Comparison of ENCODE assay signal across 18 mouse cellular contexts in the genomic region with DNA sequence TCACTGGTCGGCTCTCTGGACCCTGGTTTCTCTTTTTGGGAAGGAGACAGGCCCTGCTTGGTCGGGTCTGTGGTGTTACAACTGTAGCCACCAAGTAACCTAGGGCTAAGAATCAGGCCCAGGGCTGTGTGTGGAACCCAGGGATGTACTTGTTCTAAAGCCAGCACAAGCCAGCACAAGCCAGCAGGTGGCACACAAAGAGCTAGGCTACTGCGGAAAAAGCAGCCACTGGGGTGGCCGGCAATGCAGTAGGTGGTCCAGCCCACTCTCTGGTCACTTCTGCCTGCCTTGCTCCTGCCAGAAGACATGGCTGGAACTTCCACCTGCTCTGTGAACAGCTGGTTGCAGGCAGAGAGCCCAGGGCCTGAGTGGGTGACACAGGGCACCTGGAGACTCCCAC. TPM values are rescaled to one million over a fixed set of nuclear protein-coding genes. Genes with fewer than 3 reads are reported as not detected.
DNase-seq lines count a peak whose midpoint lies in the region; ATAC-seq lines count a peak whose summit lies in the region.
"Had no signal": no experiment of that assay in that cellular context is flagged by ENCODE, and none has a peak within 500 bp of the region (broad histone marks: within the 10 kb centered on the region; RNA-seq: fewer than 3 reads in every experiment).

No protein-coding gene starts in this region.

- WGBS in forebrain, embryonic 10.5 days: 41% methylated on average over 4 of the region's 4 CpGs
- 32% methylated on average over 4 of the region's 4 CpGs for WGBS in forebrain, embryonic 12.5 days
- 51% methylated on average over 4 of the region's 4 CpGs for WGBS in embryonic facial prominence, embryonic 14.5 days

- H3K9me3 ChIP-seq in forebrain, embryonic 10.5 days: no peaks in the 10 kb centered on the region
- no peaks in the 10 kb centered on the region for H3K9me3 ChIP-seq in forebrain, embryonic 12.5 days
- no peaks in the 10 kb centered on the region for H3K9me3 ChIP-seq in embryonic facial prominence, embryonic 14.5 days (ENCODE audit: control insufficient read depth, low read length)
- H3K9me3 ChIP-seq: heart, embryonic 13.5 days had no signal

- H3K27ac ChIP-seq in forebrain, embryonic 10.5 days: 0 out of 2 replicates have a peak overlapping the region, but pooled peaks have one; percentile 40
- no peak overlapping the region for H3K27ac ChIP-seq in forebrain, embryonic 12.5 days
- no peak overlapping the region for H3K27ac ChIP-seq in embryonic facial prominence, embryonic 14.5 days (replicated peaks; ENCODE audit: low read depth, low read length)
- H3K27ac ChIP-seq: heart, embryonic 13.5 days had no signal

- no peak overlapping the region for H3K4me3 ChIP-seq in forebrain, embryonic 10.5 days
- no peak overlapping the region for H3K4me3 ChIP-seq in forebrain, embryonic 12.5 days (replicated peaks)
- H3K4me3 ChIP-seq in embryonic facial prominence, embryonic 14.5 days (ENCODE audit: low read depth, low read length): no peak overlapping the region
- H3K4me3 ChIP-seq: heart, embryonic 13.5 days had no signal

- ATAC-seq in forebrain, embryonic 12.5 days (ENCODE audit: low FRiP score): no peak
- ATAC-seq in embryonic facial prominence, embryonic 14.5 days (ENCODE audit: low read depth): no peak

- H3K4me1 ChIP-seq in forebrain, embryonic 10.5 days: peaks cover 30% of the 10 kb centered on the region
- peaks cover 9% of the 10 kb centered on the region for H3K4me1 ChIP-seq in forebrain, embryonic 12.5 days
- peaks cover 11% of the 10 kb centered on the region for H3K4me1 ChIP-seq in embryonic facial prominence, embryonic 14.5 days (ENCODE audit: control insufficient read depth, insufficient read depth, low read length)

- no peak for DNase-seq in forebrain, embryonic 10.5 days (ENCODE audit: extremely low spot score, low spot score)
- peak; percentile 33 to 34 for DNase-seq in left cerebral cortex, postnatal 14 days (ENCODE audit: low spot score in 2 of 2)
- DNase-seq in left cerebral cortex, adult 8-10 months (ENCODE audit: low spot score in 2 of 2): no peak
- peak; percentile 20 for DNase-seq in NIH3T3 (ENCODE audit: low read depth)
- DNase-seq in embryonic facial prominence, embryonic 14.5 days (ENCODE audit: low spot score): peak; percentile 13
- DNase-seq in ovary, postnatal 36 days (ENCODE audit: low spot score): no peak
- DNase-seq in layer of hippocampus, adult 9-10 months (ENCODE audit: low spot score): no peak
- DNase-seq: adrenal gland, postnatal 36 days; kidney, postnatal 36 days had no signal

- no peaks in the 10 kb centered on the region for H3K36me3 ChIP-seq in forebrain, embryonic 10.5 days (replicated peaks)
- H3K36me3 ChIP-seq in forebrain, embryonic 12.5 days (replicated peaks): no peaks in the 10 kb centered on the region
- H3K36me3 ChIP-seq in embryonic facial prominence, embryonic 14.5 days (ENCODE audit: control insufficient read depth, insufficient read depth, low read length): no peaks in the 10 kb centered on the region
- H3K36me3 ChIP-seq: heart, embryonic 13.5 days had no signal

- no peak overlapping the region for H3K4me2 ChIP-seq in forebrain, embryonic 12.5 days
- no peak overlapping the region for H3K4me2 ChIP-seq in embryonic facial prominence, embryonic 14.5 days (ENCODE audit: low read depth, low read length)
- H3K4me2 ChIP-seq: heart, embryonic 13.5 days had no signal

- peaks cover 45% of the 10 kb centered on the region for H3K27me3 ChIP-seq in forebrain, embryonic 10.5 days (ENCODE audit: poor library complexity, severe bottlenecking)
- peaks cover 27% of the 10 kb centered on the region for H3K27me3 ChIP-seq in forebrain, embryonic 12.5 days
- peaks cover 5% of the 10 kb centered on the region for H3K27me3 ChIP-seq in embryonic facial prominence, embryonic 14.5 days (replicated peaks; ENCODE audit: control insufficient read depth, insufficient read depth, low read length)

- intact Hi-C loops in left cerebral cortex, postnatal 14 days (cut with DNase I): no loop called here

- H3K9ac ChIP-seq in forebrain, embryonic 12.5 days: no peak overlapping the region
- H3K9ac ChIP-seq in embryonic facial prominence, embryonic 14.5 days (ENCODE audit: low read depth, low read length): no peak overlapping the region
- H3K9ac ChIP-seq: heart, embryonic 13.5 days had no signal

RNA-seq across cellular contexts. Expression of a gene that starts 1.6 kb away (rescaled TPM):
- 0.06 and 0.12 TPM in 2 replicates for polyA plus RNA-seq in forebrain, embryonic 10.5 days (2016; fragmentation: Nextera tagmentation; extraction: Ambion mirVana)
- 0.19 and 0.23 TPM in 2 replicates for polyA plus RNA-seq in forebrain, embryonic 12.5 days (2016; fragmentation: Nextera tagmentation; extraction: Ambion mirVana)
- 10 to 100 TPM; 14.2 to 14.5 TPM for total RNA-seq in left cerebral cortex, postnatal 14 days (2021)
- total RNA-seq in left cerebral cortex, adult 8-10 months (2022): 10 to 100 TPM; 16.0 to 20.1 (median 18.2) TPM
- polyA plus RNA-seq in embryonic facial prominence, embryonic 14.5 days (2014; fragmentation: Nextera tagmentation; extraction: Ambion mirVana): 0.47 and 0.54 TPM in 2 replicates
- polyA plus RNA-seq: liver, embryonic 16.5 days had no signal

RNA-seq across cellular contexts. Expression of a gene that starts 5.7 kb away (rescaled TPM):
- not detected in 2 replicates for polyA plus RNA-seq in forebrain, embryonic 10.5 days (2016; fragmentation: Nextera tagmentation; extraction: Ambion mirVana)
- polyA plus RNA-seq in forebrain, embryonic 12.5 days (2016; fragmentation: Nextera tagmentation; extraction: Ambion mirVana): not detected in 2 replicates
- not detected for total RNA-seq in left cerebral cortex, postnatal 14 days (2021)
- under 1 TPM in 3 of 4 experiments, not detected in 1; 0.57 to 0.91 (median 0.63) TPM for total RNA-seq in left cerebral cortex, adult 8-10 months (2022)
- polyA plus RNA-seq in embryonic facial prominence, embryonic 14.5 days (2014; fragmentation: Nextera tagmentation; extraction: Ambion mirVana): 1.00 and 5.9 TPM in 2 replicates
- total RNA-seq: adrenal gland, postnatal 36 days; gastrocnemius, adult 8-10 months; left cerebral cortex, postnatal 36 days; megakaryocyte progenitor cell, adult 5-6 weeks had no signal
- polyA plus RNA-seq: forebrain, embryonic 11.5 days; heart, embryonic 13.5 days; intestine, embryonic 14.5 days; liver, embryonic 16.5 days; spleen, adult 2 months had no signal

Comparison
In these comparisons a context has a peak if more than half of its experiments do, and no peak if none do; other contexts are left out.
1. DNase-seq: peak in left cerebral cortex, postnatal 14 days (2 of 2), NIH3T3 (single experiment) and embryonic facial prominence, embryonic 14.5 days (single experiment); none in forebrain, embryonic 10.5 days (single experiment), left cerebral cortex, adult 8-10 months (0 of 2), ovary, postnatal 36 days (single experiment) and layer of hippocampus, adult 9-10 months (single experiment).